Mouse (Mus musculus) G1E (cell line): ENCODE measurements around the gene Lrp5. TPM values are rescaled to one million over a fixed set of nuclear protein-coding genes. Genes with fewer than 3 reads are reported as not detected.

Experiments
- ATAC-seq: 2 replicates; pipeline ENCODE4 v1.8.0; 2016; ENCODE audit warnings: mild to moderate bottlenecking; ENCODE audit not compliant: insufficient number of reproducible peaks, poor library complexity, low FRiP score, severe bottlenecking; ENCODE audit errors: extremely low read depth
- DNase-seq: peaks from one replicate; pipeline ENCODE4 v3.0.0; 2012; ENCODE audit warnings: low spot score
- H3K27me3 ChIP-seq: 2 replicates; pipeline ENCODE4 v1.6.1; 2012; ENCODE audit warnings: mild to moderate bottlenecking, low read length, inconsistent platforms; ENCODE audit not compliant: insufficient read depth
- H3K36me3 ChIP-seq: replicated peaks from 2 replicates; pipeline ENCODE3; 2012; ENCODE audit warnings: mild to moderate bottlenecking, inconsistent platforms
- H3K4me1 ChIP-seq: 2 replicates; pipeline ENCODE4 v1.6.1; 2012; ENCODE audit warnings: low read depth, low read length, inconsistent platforms, mixed read lengths; ENCODE audit not compliant: insufficient read depth
- H3K4me3 ChIP-seq: 2 replicates; pipeline ENCODE4 v1.5.1; 2012; ENCODE audit warnings: low read depth, mild to moderate bottlenecking, inconsistent platforms, low read length, moderate library complexity, mixed read lengths
- H3K9me3 ChIP-seq: replicated peaks from 2 replicates; pipeline ENCODE4 v1.6.1; 2012; ENCODE audit warnings: inconsistent platforms
- CTCF ChIP-seq: IDR thresholded peaks from 2 replicates; pipeline ENCODE4 v1.5.1; 2012; ENCODE audit warnings: low read depth, low read length, inconsistent platforms, mixed read lengths
- GATA1 ChIP-seq: IDR thresholded peaks from 2 replicates; pipeline ENCODE4 v1.6.1; 2012; ENCODE audit warnings: borderline replicate concordance, low read length, inconsistent platforms, mixed read lengths
- GATA2 ChIP-seq: IDR thresholded peaks from 2 replicates; pipeline ENCODE4 v1.6.1; 2012; ENCODE audit warnings: low read depth, low read length, inconsistent platforms, borderline replicate concordance
- POLR2AphosphoS5 ChIP-seq: IDR thresholded peaks from 2 replicates; pipeline ENCODE4 v1.6.1; 2012; ENCODE audit warnings: low read depth, low read length, inconsistent platforms; ENCODE audit not compliant: insufficient replicate concordance
- TAL1 ChIP-seq: conservative IDR thresholded peaks from 2 replicates; pipeline ENCODE4 v1.6.1; 2012; ENCODE audit warnings: low read depth, low read length, inconsistent platforms, mixed read lengths
- polyA plus RNA-seq: library from polyadenylated mRNA; stranded (reverse); fragments of >175 nt; gene quantifications from 2 replicates; pipeline ENCODE4 v1.2.3, GENCODE M21; 2012
- total RNA-seq, 2 experiments: library from RNA; stranded (forward) in 1 of 2; stranded (reverse) in 1 of 2; fragments of 200-1000 nt in 1 of 2; fragments of >200 nt in 1 of 2; fragmentation: Nextera tagmentation in 1 of 2; gene quantifications; 2 replicates each; pipeline ENCODE4 v1.2.3; 2014 to 2017

Lrp5 gene
- total and polyA plus RNA-seq, 3 experiments, result 0.05 TPM; not detected in 1

DNA sequence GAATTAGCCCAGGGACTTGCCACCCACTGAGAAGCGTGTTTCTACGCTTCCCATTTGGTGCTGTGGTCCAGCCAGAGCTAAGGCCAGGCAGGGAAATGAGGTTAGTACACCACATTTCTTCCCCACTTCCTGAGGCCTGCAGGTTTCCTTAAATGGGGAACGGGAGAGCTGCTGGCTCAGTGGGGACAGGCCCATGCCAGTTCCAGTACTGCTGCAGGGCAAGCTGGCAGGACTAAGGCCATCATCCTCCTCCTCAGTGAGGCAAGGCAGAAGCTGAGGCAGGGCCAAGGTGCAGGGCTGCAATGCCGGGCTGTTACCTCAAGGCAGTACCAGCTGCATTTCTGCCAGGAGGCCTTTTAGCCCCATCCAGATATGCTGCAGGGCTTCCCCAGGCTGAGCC lies 32.9 kb downstream of the Lrp5 start:
- TF ChIP-seq CTCF (no peak), GATA2 (no peak), POLR2AphosphoS5 (no peak), GATA1 (no peak), TAL1 (no peak)
- H3K4me1 ChIP-seq, result no peaks in the 10 kb centered on the region
- ATAC-seq, result no peak
- H3K27me3 ChIP-seq, result 0 out of 2 replicates have a peak, but pooled peaks cover 3% of the 10 kb centered on the region
- H3K9me3 ChIP-seq, result no peaks in the 10 kb centered on the region
- DNase-seq, result no peak
- H3K4me3 ChIP-seq, result no peak overlapping the region
- no peaks in the 10 kb centered on the region for H3K36me3 ChIP-seq

DNA sequence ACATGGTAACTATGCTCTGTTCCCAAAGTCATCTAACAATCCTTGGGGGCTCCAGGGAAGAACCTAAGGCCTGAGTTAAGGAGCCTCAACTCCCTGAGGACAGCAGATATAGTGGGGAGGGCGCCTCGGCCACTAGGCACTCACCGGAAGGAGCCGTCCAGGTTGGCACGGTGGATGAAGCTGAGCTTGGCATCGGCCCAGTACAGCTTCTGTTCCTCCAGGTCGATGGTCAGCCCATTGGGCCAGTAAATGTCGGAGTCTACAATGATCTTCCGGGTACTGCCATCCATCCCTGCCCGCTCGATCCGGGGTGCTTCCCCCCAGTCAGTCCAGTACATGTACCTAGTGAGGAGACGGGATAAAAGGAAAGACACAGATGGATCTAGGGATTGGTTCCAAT lies 34.4 kb downstream of the Lrp5 start:
- Histone ChIP-seq H3K4me3 (no peak overlapping the region), H3K27me3 (peaks cover 8% of the 10 kb centered on the region; the same call in 1 of the 2 replicates), H3K36me3 (no peaks in the 10 kb centered on the region), H3K9me3 (no peaks in the 10 kb centered on the region), H3K4me1 (no peaks in the 10 kb centered on the region)
- DNase-seq, result no peak
- TF ChIP-seq GATA2, result no peak
- TF ChIP-seq GATA1, result no peak
- TF ChIP-seq CTCF, result no peak
- no peak for TF ChIP-seq TAL1
- no peak for TF ChIP-seq POLR2AphosphoS5
- ATAC-seq, result no peak

DNA sequence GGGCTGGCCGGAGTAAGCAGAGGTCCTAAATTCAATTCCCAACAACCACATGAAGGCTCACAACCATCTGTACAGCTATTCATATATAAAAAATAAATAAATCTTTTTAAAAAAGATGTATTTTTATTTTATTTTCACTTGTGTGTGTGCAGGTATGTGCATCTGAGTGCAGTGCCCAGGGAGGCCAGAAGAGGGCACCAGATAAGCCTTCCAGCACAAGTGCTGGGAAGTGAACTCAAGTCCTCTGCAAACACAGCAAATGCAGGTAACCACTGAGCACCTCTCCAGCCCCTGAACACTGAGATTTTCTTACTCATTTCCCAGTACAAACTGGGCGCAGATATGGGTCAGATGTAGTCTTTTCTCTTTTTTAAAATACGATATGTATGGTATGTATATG lies 35.1 kb downstream of the Lrp5 start:
- Histone ChIP-seq H3K27me3 (peaks cover 6% of the 10 kb centered on the region; the same call in 1 of the 2 replicates), H3K4me1 (no peaks in the 10 kb centered on the region), H3K4me3 (no peak overlapping the region), H3K9me3 (no peaks in the 10 kb centered on the region), H3K36me3 (no peaks in the 10 kb centered on the region)
- TF ChIP-seq CTCF (0 out of 2 replicates have a peak, but pooled peaks have one; percentile 6), POLR2AphosphoS5 (no peak)
- DNase-seq (no peak), ATAC-seq (no peak)

DNA sequence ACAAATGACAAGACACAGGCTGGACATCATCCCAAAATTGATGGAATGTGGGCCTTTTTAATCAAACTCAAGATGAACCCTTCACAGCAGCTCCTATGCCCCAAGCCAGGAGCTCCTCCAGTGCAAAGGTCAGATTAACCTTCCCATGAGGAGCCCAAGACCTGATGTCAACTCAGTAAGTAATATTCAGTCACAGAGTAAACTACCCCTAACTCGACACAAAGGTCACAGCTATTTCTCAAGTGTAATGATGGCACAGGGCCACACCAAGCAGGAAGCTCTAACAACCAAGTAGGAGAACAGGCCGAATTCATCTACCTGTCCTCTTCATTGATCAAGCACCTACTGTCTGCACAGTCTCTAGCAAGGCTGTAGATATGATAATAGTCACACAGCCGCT lies 35.9 kb downstream of the Lrp5 start:
- H3K36me3 ChIP-seq, result no peaks in the 10 kb centered on the region
- peaks cover 8% of the 10 kb centered on the region; the same call in 1 of the 2 replicates for H3K27me3 ChIP-seq
- DNase-seq, result no peak
- no peak overlapping the region for H3K4me3 ChIP-seq
- TF ChIP-seq GATA1 (no peak), GATA2 (no peak), POLR2AphosphoS5 (no peak), TAL1 (no peak), CTCF (no peak)
- no peak for ATAC-seq
- H3K9me3 ChIP-seq, result no peaks in the 10 kb centered on the region
- no peaks in the 10 kb centered on the region for H3K4me1 ChIP-seq

DNA sequence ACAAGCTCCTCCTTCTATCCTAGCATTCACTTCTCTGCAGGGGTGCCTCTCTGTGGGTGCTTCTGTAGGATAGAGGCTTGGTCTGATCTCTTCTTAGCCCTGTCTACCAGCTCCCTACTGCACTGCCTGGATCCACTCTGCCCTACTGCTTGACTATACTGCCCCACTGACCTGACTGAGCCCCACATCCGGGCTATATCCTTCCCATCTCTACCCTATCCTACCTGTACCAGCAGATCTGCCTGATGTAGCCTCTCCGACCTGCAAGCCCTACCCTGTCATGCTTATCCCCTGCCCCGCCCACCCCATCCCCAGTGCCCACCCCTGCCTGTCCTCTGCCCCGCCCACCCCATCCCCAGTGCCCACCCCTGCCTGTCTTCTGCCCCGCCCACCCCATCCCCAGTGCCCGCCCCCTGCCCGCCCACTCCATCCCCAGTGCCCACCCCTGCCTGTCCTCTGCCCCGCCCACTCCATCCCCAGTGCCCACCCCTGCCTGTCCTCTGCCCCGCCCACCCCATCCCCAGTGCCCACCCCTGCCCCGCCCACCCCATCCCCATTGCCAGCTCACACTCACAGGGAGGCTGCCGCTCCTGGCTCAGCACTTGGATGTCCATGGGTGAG lies 37.4 kb downstream of the Lrp5 start:
- Histone ChIP-seq H3K4me1 (no peaks in the 10 kb centered on the region), H3K9me3 (no peaks in the 10 kb centered on the region), H3K27me3 (peaks cover 8% of the 10 kb centered on the region; the same call in 1 of the 2 replicates), H3K36me3 (no peaks in the 10 kb centered on the region), H3K4me3 (no peak overlapping the region)
- TF ChIP-seq GATA1, result no peak
- DNase-seq (no peak), ATAC-seq (no peak)

DNA sequence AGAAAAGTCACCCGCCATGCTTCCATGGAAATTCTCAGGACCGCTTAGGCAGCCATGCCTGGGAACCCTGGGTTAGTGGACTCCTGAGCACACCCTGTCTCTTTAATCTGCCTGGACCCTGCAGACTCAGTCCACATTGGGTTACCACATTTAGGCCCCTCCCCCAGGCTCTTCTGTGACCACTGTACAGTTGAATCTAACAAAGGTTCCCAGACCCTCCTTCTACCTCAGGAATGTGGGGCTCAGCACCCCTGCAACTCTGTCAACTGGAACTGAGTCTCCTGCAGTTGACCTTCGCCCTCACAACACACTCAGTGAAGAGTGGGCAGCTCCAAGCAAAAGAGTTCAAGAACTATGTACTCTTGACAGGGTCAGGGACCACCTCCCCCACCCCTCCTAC lies 38.4 kb downstream of the Lrp5 start:
- Histone ChIP-seq H3K4me1 (no peaks in the 10 kb centered on the region), H3K36me3 (no peaks in the 10 kb centered on the region), H3K9me3 (no peaks in the 10 kb centered on the region), H3K27me3 (peaks cover 8% of the 10 kb centered on the region; the same call in 1 of the 2 replicates), H3K4me3 (no peak overlapping the region)
- DNase-seq, result no peak
- ATAC-seq, result no peak
- TF ChIP-seq TAL1, result no peak
- no peak for TF ChIP-seq GATA2
- TF ChIP-seq CTCF, result no peak
- TF ChIP-seq POLR2AphosphoS5, result no peak
- TF ChIP-seq GATA1, result no peak

DNA sequence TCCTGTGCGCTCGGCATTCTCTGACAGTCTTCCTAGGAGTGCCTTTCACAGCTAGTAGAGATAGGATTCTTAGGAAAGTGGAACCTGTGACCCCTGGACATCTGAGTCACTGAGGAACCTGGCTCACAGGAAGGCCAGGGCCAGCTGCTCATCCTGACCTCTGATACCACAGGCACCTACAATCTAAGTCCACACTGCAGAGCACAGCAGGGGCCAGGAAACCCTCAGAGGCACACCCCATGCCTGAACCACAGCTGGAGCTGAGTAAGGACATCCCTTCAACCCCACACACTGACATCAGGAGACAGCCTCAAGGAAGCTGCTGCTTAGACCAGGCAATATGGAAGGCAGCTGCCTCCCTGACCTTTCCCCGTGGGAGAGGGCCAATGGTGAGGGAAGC lies 40.6 kb downstream of the Lrp5 start:
- H3K36me3 ChIP-seq, result no peaks in the 10 kb centered on the region
- peaks cover 9% of the 10 kb centered on the region; the same call in 1 of the 2 replicates for H3K27me3 ChIP-seq
- no peaks in the 10 kb centered on the region for H3K4me1 ChIP-seq
- DNase-seq, result no peak
- no peaks in the 10 kb centered on the region for H3K9me3 ChIP-seq
- TF ChIP-seq GATA1 (no peak), POLR2AphosphoS5 (no peak), TAL1 (no peak), CTCF (no peak), GATA2 (no peak)
- no peak overlapping the region for H3K4me3 ChIP-seq
- ATAC-seq, result no peak
